Mouse (Mus musculus) heart, postnatal 0 days (tissue): ENCODE measurements around the gene Inka2. TPM values are rescaled to one million over a fixed set of nuclear protein-coding genes. Genes with fewer than 3 reads are reported as not detected.

Experiments
- ATAC-seq: fragments of 200-750 bp; cut with Nextera tagmentation; 2 replicates; pipeline ENCODE4 v1.8.0; 2017; ENCODE audit warnings: low read depth, moderate number of reproducible peaks, moderate library complexity; ENCODE audit not compliant: insufficient read depth
- DNase-seq: peaks from one replicate; pipeline ENCODE4 v3.0.0-alpha.2; 2016; ENCODE audit warnings: low spot score
- H3K27ac ChIP-seq: fragments of 300-500 bp; sonication (generic); 2 replicates; pipeline ENCODE4 v1.5.1; 2014; ENCODE audit warnings: low read depth, mild to moderate bottlenecking
- H3K27me3 ChIP-seq: fragments of 300-500 bp; sonication (generic); 2 replicates; pipeline ENCODE4 v1.6.1; 2014; ENCODE audit warnings: low read length, mixed read lengths; ENCODE audit not compliant: control insufficient read depth, insufficient read depth
- H3K36me3 ChIP-seq: fragments of 300-500 bp; sonication (generic); replicated peaks from 2 replicates; pipeline ENCODE4 v1.6.1; 2014; ENCODE audit warnings: low read length, mixed read lengths; ENCODE audit not compliant: control insufficient read depth, insufficient read depth
- H3K4me1 ChIP-seq: fragments of 300-500 bp; sonication (generic); 2 replicates; pipeline ENCODE4 v1.6.1; 2014; ENCODE audit warnings: antibody characterized with exemption; ENCODE audit not compliant: control insufficient read depth, insufficient read depth
- H3K4me2 ChIP-seq: fragments of 300-500 bp; sonication (generic); 2 replicates; pipeline ENCODE4 v1.6.1; 2014; ENCODE audit warnings: low read depth, mild to moderate bottlenecking, low read length, moderate library complexity
- H3K4me3 ChIP-seq: fragments of 300-500 bp; sonication (generic); 2 replicates; pipeline ENCODE4 v1.5.1; 2014; ENCODE audit warnings: low read depth, low read length
- H3K9ac ChIP-seq: fragments of 300-500 bp; sonication (generic); replicated peaks from 2 replicates; pipeline ENCODE4 v1.6.1; 2014; ENCODE audit warnings: low read depth, low read length, mixed read lengths
- H3K9me3 ChIP-seq: fragments of 300-500 bp; sonication (generic); replicated peaks from 2 replicates; pipeline ENCODE4 v1.6.1; 2016; ENCODE audit warnings: low read length; ENCODE audit not compliant: control insufficient read depth
- CTCF ChIP-seq: IDR thresholded peaks from 2 replicates; pipeline ENCODE4 v1.5.1; 2016; ENCODE audit warnings: antibody characterized with exemption, control low read depth, low read depth
- EP300 ChIP-seq: IDR thresholded peaks from 2 replicates; pipeline ENCODE4 v1.6.1; 2016; ENCODE audit warnings: antibody characterized with exemption, low read depth
- WGBS: fragments of 180-500 bp; shearing (Covaris S2); extraction: QIAGEN DNeasy Blood & Tissue Kit; methylation state at CpG from one replicate; pipeline ENCODE4 v1.1.7; 2014; 5-methylcytosine and 5-hydroxymethylcytosine counted together
- polyA plus RNA-seq: library from polyadenylated mRNA; unstranded; fragments of >200 nt; fragmentation: Nextera tagmentation; extraction: Ambion mirVana; gene quantifications from 2 replicates; pipeline ENCODE4 v1.2.1, GENCODE M21; 2015
- total RNA-seq: library from RNA; depleted of rRNA; stranded (reverse); fragments of >200 nt; gene quantifications from 2 replicates; pipeline ENCODE4 v1.2.3, GENCODE M21; 2014; ENCODE audit warnings: low replicate concordance

Inka2 gene
- total and polyA plus RNA-seq, 2 experiments from 2014 or later = 4.5 to 8.9 TPM

GRCm38 (mm10) chr3:105680346-105680745 lies 24.1 kb upstream of the Inka2 start:
- Histone ChIP-seq H3K9me3 (no peaks in the 10 kb centered on the region), H3K27me3 (no peaks in the 10 kb centered on the region), H3K27ac (no peak overlapping the region), H3K4me2 (no peak overlapping the region), H3K4me3 (no peak overlapping the region), H3K36me3 (peaks cover 45% of the 10 kb centered on the region), H3K9ac (no peak overlapping the region), H3K4me1 (no peaks in the 10 kb centered on the region)
- no peak for ATAC-seq
- no peak for DNase-seq
- 94% methylated on average over 7 of the region's 7 CpGs for WGBS
- TF ChIP-seq CTCF = no peak

GRCm38 (mm10) chr3:105686394-105687323 lies 17.7 kb upstream of the Inka2 start:
- no peaks in the 10 kb centered on the region for H3K27me3 ChIP-seq
- H3K4me1 ChIP-seq = peaks cover 9% of the 10 kb centered on the region
- peaks cover 15% of the 10 kb centered on the region for H3K36me3 ChIP-seq
- no peaks in the 10 kb centered on the region for H3K9me3 ChIP-seq
- ATAC-seq (no peak; the same call in 1 of the 2 replicates), DNase-seq (no peak)
- WGBS = 10% methylated on average over 58 of the region's 60 CpGs
- H3K9ac ChIP-seq = peak overlapping the region; percentile 89
- no peak for TF ChIP-seq CTCF
- no peak for TF ChIP-seq EP300
- H3K4me3 ChIP-seq = peak overlapping the region; percentile 99
- peak overlapping the region; percentile 79 for H3K27ac ChIP-seq
- H3K4me2 ChIP-seq = peak overlapping the region; percentile 98

GRCm38 (mm10) chr3:105687324-105688060 lies 16.9 kb upstream of the Inka2 start, which contains the start of gene Ddx20:
TSS of gene Ddx20 (minus strand) at chr3:105687574.
- H3K9me3 ChIP-seq = no peaks in the 10 kb centered on the region
- peaks cover 9% of the 10 kb centered on the region for H3K4me1 ChIP-seq
- under 1% methylated on average over 72 of the region's 72 CpGs for WGBS
- H3K27me3 ChIP-seq = no peaks in the 10 kb centered on the region
- H3K36me3 ChIP-seq = peaks cover 15% of the 10 kb centered on the region
- DNase-seq (peak; percentile 99), ATAC-seq (peak; percentile 95)
- peak within 1 kb of the TSS; percentile 99 for H3K4me3 ChIP-seq
- peak within 1 kb of the TSS; percentile 85 for H3K27ac ChIP-seq
- peak within 1 kb of the TSS; percentile 89 for H3K9ac ChIP-seq
- TF ChIP-seq EP300 (peak; percentile 100), CTCF (peak; percentile 70)
- H3K4me2 ChIP-seq = peak within 1 kb of the TSS; percentile 98

- no peak overlapping the region for H3K4me2 ChIP-seq
- peaks cover 9% of the 10 kb centered on the region for H3K4me1 ChIP-seq
- no peak overlapping the region for H3K4me3 ChIP-seq
- ATAC-seq (no peak), DNase-seq (no peak)
- peaks cover 7% of the 10 kb centered on the region for H3K36me3 ChIP-seq
- no peak overlapping the region for H3K9ac ChIP-seq
- no peak for TF ChIP-seq EP300
- no peak for TF ChIP-seq CTCF
- no peaks in the 10 kb centered on the region for H3K27me3 ChIP-seq
- H3K27ac ChIP-seq = no peak overlapping the region
- 96% methylated on average over 2 of the region's 2 CpGs for WGBS
- H3K9me3 ChIP-seq = no peaks in the 10 kb centered on the region
Measured at GRCm38 (mm10) chr3:105688536-105688935, 15.9 kb upstream of the Inka2 start.

GRCm38 (mm10) chr3:105693327-105694080 lies 10.9 kb upstream of the Inka2 start:
- no peak for DNase-seq
- Histone ChIP-seq H3K9me3 (no peaks in the 10 kb centered on the region), H3K27ac (no peak overlapping the region), H3K4me2 (no peak overlapping the region), H3K36me3 (no peaks in the 10 kb centered on the region), H3K27me3 (no peaks in the 10 kb centered on the region), H3K9ac (no peak overlapping the region), H3K4me1 (peaks cover 41% of the 10 kb centered on the region), H3K4me3 (no peak overlapping the region)
- ATAC-seq = no peak
- WGBS = 61% methylated on average over 14 of the region's 14 CpGs
- TF ChIP-seq CTCF = no peak
- no peak for TF ChIP-seq EP300
